Mouse (Mus musculus) kidney, embryonic 16.5 days (tissue): ENCODE results near the gene Krt27. TPM values are rescaled to one million over a fixed set of nuclear protein-coding genes. Genes with fewer than 3 reads are reported as not detected.
A peak's percentile ranks its signal among the peaks of the same experiment; 100 is the strongest.

Experiments used
- ATAC-seq: fragments of 200-750 bp; cut with Nextera tagmentation; 2 replicates; pipeline ENCODE4 v1.8.0; 2017; ENCODE audit warnings: moderate TSS enrichment; ENCODE audit not compliant: low FRiP score, low TSS enrichment
- H3K27ac ChIP-seq: fragments of 300-500 bp; sonication (generic); 2 replicates; pipeline ENCODE4 v1.5.1; 2014; ENCODE audit warnings: low read length
- H3K27me3 ChIP-seq: fragments of 300-500 bp; sonication (generic); 2 replicates; pipeline ENCODE4 v1.6.1; 2014; ENCODE audit warnings: low read length, control low read depth, mixed read lengths; ENCODE audit not compliant: insufficient read depth
- H3K36me3 ChIP-seq: fragments of 300-500 bp; sonication (generic); 2 replicates; pipeline ENCODE4 v1.6.1; 2014; ENCODE audit warnings: low read length, control low read depth, mixed read lengths; ENCODE audit not compliant: insufficient read depth
- H3K4me1 ChIP-seq: fragments of 300-500 bp; sonication (generic); 2 replicates; pipeline ENCODE4 v1.6.1; 2014; ENCODE audit warnings: low read length, control low read depth, mixed read lengths; ENCODE audit not compliant: insufficient read depth
- H3K4me2 ChIP-seq: fragments of 300-500 bp; sonication (generic); replicated peaks from 2 replicates; pipeline ENCODE4 v1.6.1; 2014; ENCODE audit warnings: low read depth, low read length
- H3K4me3 ChIP-seq: fragments of 300-500 bp; sonication (generic); 2 replicates; pipeline ENCODE4 v1.5.1; 2014; ENCODE audit warnings: mild to moderate bottlenecking, low read length
- H3K9ac ChIP-seq: fragments of 300-500 bp; sonication (generic); replicated peaks from 2 replicates; pipeline ENCODE4 v1.6.1; 2014; ENCODE audit warnings: low read length
- H3K9me3 ChIP-seq: fragments of 300-500 bp; sonication (generic); 2 replicates; pipeline ENCODE4 v1.6.1; 2016; ENCODE audit warnings: low read length, control low read depth
- WGBS: fragments of 180-500 bp; shearing (Covaris S2); extraction: QIAGEN DNeasy Blood & Tissue Kit; methylation state at CpG from one replicate; pipeline ENCODE4 v1.1.7; 2014; 5-methylcytosine and 5-hydroxymethylcytosine counted together
- polyA plus RNA-seq: library from polyadenylated mRNA; unstranded; fragments of >200 nt; fragmentation: Nextera tagmentation; extraction: Ambion mirVana; gene quantifications from 2 replicates; pipeline ENCODE4 v1.2.1, GENCODE M21; 2015

Krt27 gene
- polyA plus RNA-seq, 1 experiment from 2014 or later: not detected

DNA sequence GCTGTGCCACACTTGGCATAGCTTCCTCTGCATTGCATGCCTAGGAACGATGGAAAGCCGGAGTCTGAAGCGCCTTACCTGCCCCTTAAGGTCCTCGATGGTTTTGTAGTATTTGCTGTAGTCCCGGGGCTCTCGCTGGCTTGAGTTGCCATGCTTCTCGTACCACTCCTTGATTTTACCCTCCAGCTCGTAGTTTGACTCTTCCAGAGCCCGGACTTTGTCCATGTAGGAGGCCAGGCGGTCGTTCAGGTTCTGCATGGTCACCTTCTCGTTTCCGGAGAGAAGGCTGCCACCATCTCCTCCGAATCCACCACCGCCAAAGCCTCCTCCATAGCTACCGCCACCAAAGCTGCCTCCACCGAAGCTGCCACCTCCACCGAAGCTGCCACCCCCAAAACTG, 37.8 kb upstream of the Krt27 start:
- Histone ChIP-seq H3K36me3 (no peaks in the 10 kb centered on the region), H3K9ac (no peak overlapping the region), H3K4me3 (no peak overlapping the region), H3K27ac (no peak overlapping the region), H3K4me1 (no peaks in the 10 kb centered on the region; the same call in 1 of the 2 replicates), H3K9me3 (no peaks in the 10 kb centered on the region), H3K27me3 (no peaks in the 10 kb centered on the region), H3K4me2 (no peak overlapping the region)
- ATAC-seq: no peak
- WGBS: 89% methylated on average over 18 of the region's 18 CpGs

DNA sequence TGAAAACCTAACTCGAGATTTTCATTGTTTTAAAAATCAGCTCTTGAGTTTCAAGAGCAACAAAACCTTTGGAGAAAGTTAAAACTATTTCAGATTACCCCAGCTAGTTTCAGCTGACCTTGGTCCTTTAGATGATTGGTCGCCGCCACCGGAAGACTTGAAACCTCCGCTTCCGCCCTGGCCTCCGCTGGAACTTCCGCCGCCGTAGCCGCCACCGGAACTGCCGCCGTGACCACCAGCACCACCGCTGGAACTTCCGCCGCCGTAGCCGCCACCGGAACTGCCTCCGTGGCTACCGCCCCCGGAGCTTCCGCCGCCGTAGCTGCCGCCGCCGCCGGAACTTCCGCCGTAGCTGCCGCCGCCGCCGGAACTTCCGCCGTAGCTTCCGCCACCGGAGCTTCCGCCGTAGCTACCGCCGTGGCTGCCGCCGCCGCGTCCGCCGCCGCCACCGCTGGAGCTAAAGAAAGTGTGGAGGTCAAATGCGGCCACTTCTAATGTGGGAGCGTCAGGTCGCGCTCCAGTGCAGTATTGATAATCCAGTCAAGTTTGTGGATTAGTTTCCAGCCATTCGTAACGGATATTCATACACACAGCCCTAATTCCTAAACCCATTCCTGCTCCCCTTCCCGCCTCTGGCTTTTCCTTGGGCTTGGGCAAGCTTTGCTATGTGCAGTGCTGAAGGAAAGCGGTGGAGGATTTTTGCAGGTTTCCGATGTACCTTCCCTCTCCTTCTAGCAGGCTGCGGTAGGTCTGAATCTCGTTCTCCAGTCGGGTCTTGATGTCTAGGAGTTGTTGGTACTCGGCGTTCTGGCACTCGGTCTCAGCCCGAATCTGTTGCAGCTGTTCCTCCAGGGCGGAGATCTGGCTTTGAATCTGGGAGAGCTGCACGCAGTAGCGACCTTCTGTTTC, 35.2 kb upstream of the Krt27 start:
- H3K4me3 ChIP-seq: peak overlapping the region; percentile 74
- ATAC-seq: peak; percentile 89
- H3K4me2 ChIP-seq: peak overlapping the region; percentile 80
- H3K4me1 ChIP-seq: no peaks in the 10 kb centered on the region; the same call in 1 of the 2 replicates
- H3K27ac ChIP-seq: peak overlapping the region; percentile 100
- H3K9me3 ChIP-seq: no peaks in the 10 kb centered on the region
- no peaks in the 10 kb centered on the region for H3K36me3 ChIP-seq
- WGBS: 1% methylated on average over 71 of the region's 71 CpGs
- H3K9ac ChIP-seq: peak overlapping the region; percentile 83
- H3K27me3 ChIP-seq: peaks cover 3% of the 10 kb centered on the region; the same call in 1 of the 2 replicates

DNA sequence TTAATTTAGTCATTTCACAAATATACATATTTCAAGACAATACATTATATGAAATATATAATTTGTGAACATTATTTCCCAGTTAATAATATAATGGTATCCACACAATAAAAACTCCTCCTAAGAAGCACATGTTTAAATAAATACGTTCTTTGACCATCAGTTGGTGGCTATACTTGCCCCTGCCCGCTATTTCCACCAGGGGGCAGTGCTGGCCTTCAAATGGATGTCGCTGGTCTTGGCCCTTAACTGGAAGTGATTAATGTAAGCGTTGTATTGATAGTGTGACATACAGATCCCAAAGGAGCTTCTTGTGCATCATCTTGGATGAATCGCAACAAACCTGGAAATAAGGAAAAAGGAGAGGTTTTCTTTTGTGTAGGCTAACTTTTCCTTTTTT, 28.7 kb upstream of the Krt27 start:
- ATAC-seq: no peak
- Histone ChIP-seq H3K27ac (no peak overlapping the region), H3K9ac (no peak overlapping the region), H3K4me3 (no peak overlapping the region), H3K36me3 (no peaks in the 10 kb centered on the region), H3K4me1 (no peaks in the 10 kb centered on the region), H3K9me3 (no peaks in the 10 kb centered on the region), H3K27me3 (peaks cover 3% of the 10 kb centered on the region; the same call in 1 of the 2 replicates), H3K4me2 (no peak overlapping the region)
- 20% methylated on average over 5 of the region's 5 CpGs for WGBS

DNA sequence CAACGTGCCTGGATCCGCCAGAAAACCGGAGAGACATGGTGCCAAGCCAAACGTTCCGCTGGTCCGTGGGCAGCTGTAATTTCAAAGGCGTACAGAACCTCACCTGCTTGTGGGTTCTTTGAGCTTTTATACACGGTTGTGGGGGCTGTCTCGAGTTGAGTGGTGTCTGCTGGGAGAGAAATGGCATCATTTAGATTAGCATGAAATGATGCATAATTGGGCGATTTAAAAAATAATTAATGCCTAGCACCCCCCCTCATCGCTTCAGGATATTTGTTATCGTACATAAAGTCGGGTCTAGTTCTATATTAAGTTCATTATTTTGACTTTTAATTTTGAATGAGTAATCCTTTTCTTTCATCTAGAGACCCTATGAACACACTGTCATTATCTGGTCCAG, 23.9 kb upstream of the Krt27 start, which contains the start of gene Krt28:
Gene Krt28 (minus strand): TSS at position 101 of the 400 bp plus-strand sequence.
- WGBS: 84% methylated on average over 13 of the region's 13 CpGs
- Histone ChIP-seq H3K4me1 (no peaks in the 10 kb centered on the region), H3K27ac (no peak within 1 kb of the TSS), H3K36me3 (no peaks in the 10 kb centered on the region), H3K9ac (no peak within 1 kb of the TSS), H3K9me3 (no peaks in the 10 kb centered on the region), H3K27me3 (no peaks in the 10 kb centered on the region), H3K4me3 (no peak within 1 kb of the TSS), H3K4me2 (no peak within 1 kb of the TSS)
- no peak for ATAC-seq

DNA sequence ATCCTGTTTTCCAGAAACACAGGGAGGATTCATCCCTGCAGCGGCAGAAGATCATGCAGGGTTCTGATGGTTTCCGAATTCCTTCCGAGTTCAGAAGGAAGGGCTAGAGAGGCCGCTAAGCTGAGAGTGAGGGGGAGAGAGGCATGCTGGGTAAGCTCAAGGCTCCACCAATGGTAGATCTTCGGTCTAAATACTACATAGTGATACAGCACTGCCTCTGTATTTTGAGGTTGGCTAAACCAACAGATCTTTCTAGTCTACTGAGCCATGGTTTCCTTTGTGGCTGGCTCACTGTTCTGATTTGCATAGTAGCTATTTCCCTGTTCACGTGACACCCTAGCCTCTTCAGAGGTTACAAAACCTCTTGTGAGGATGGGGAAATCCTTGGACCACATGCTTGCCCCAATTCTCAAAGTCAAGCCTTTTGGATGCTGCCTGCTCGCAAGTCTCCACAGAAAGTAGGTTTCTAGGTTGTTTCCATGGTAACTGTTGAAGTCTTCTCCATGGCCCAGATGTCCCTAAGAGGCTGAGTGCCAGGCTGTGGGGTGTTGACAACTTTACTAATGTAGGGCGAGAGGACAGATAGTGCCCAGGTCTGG, 19.0 kb upstream of the Krt27 start:
- WGBS: 89% methylated on average over 8 of the region's 8 CpGs
- no peak overlapping the region for H3K4me2 ChIP-seq
- no peak overlapping the region for H3K4me3 ChIP-seq
- no peaks in the 10 kb centered on the region for H3K4me1 ChIP-seq
- no peak overlapping the region for H3K27ac ChIP-seq
- no peaks in the 10 kb centered on the region for H3K36me3 ChIP-seq
- H3K27me3 ChIP-seq: no peaks in the 10 kb centered on the region
- ATAC-seq: no peak
- no peaks in the 10 kb centered on the region for H3K9me3 ChIP-seq
- no peak overlapping the region for H3K9ac ChIP-seq

DNA sequence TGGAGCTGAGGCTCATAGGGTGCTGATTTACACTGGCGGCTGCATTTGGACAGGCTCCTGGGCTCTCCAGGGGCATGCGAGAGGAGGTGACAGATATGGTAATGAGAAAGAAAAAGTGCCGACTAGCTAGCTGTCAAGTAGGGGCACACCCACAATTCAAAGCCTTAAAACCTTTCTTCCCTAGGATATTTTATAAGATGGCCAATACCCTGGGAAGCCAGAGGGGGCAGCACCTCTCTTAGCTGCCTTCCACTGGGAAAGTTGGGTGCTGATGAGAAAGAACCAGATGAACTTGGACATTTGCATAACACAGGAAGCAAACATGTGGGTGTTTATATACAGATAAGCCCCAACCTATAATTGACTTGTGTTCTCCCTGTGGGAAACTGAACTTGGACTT, 18.3 kb upstream of the Krt27 start:
- no peak overlapping the region for H3K9ac ChIP-seq
- no peak overlapping the region for H3K27ac ChIP-seq
- no peaks in the 10 kb centered on the region for H3K4me1 ChIP-seq
- no peak overlapping the region for H3K4me2 ChIP-seq
- no peak overlapping the region for H3K4me3 ChIP-seq
- no peaks in the 10 kb centered on the region for H3K36me3 ChIP-seq
- ATAC-seq: no peak
- no peaks in the 10 kb centered on the region for H3K27me3 ChIP-seq
- no peaks in the 10 kb centered on the region for H3K9me3 ChIP-seq
- 9% methylated on average over 3 of the region's 3 CpGs for WGBS

DNA sequence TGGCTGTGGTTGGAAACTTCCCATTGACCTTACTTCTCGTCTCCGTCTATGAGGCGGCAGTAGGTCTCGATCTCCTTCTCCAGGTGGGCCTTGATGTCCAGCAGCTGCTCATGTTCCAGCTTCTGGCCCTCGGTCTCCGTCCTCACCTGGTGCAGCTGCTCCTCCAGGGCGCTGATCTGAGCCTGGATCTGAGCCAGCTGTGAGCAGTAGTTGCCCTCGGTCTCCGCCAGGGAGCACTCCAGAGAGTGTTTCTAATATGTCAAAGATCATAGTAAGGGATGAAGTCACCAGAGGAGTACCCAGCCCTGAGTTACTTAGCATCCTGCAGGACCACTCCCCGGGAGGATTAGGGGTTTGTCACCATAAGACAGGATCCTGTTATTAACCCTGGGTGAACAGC, 15.9 kb upstream of the Krt27 start:
- Histone ChIP-seq H3K9ac (no peak overlapping the region), H3K4me3 (no peak overlapping the region), H3K9me3 (no peaks in the 10 kb centered on the region), H3K27ac (no peak overlapping the region), H3K27me3 (no peaks in the 10 kb centered on the region), H3K4me2 (no peak overlapping the region), H3K4me1 (no peaks in the 10 kb centered on the region), H3K36me3 (no peaks in the 10 kb centered on the region)
- ATAC-seq: no peak
- 42% methylated on average over 10 of the region's 10 CpGs for WGBS

DNA sequence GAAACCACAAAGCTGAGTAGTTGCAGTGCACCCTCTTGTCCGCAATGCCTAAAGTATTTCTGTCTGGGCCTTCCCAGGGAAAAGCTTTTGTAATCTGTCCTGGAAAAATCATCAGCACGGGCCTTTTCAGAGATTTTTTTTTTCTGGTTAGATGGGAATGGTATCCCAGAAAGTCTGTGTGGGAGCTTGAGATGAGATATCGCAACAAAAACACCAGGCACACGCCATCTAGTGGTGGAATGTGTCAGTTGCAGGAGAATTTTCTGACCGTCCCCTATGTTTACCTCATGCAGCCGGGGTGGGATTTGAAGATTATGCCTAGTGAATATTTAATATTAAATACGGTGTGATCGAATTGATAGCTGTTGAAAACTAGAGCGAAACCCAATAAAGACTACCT, 13.5 kb upstream of the Krt27 start:
- 23% methylated on average over 9 of the region's 9 CpGs for WGBS
- ATAC-seq: no peak

DNA sequence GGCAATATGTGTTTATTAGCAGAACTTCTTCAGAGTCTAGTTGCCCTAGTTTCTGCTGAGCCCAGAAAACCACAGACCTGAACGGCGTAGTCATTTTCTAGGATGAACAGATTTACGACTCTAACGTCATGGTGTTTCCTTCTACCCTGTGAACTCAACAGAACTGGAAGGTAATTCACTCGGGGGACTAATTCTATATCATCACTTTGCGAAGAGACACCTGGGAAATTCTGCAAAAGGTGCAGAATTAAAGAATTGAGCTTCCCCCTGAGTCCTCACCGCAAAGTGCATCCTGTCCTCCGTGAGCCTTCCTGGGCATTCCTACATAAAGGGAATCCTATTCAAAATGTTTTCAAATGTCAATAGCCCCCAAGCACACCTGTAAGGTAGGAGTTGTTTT, 10.5 kb upstream of the Krt27 start:
- Histone ChIP-seq H3K4me2 (no peak overlapping the region), H3K9ac (no peak overlapping the region), H3K27me3 (no peaks in the 10 kb centered on the region), H3K36me3 (no peaks in the 10 kb centered on the region), H3K27ac (no peak overlapping the region), H3K4me1 (no peaks in the 10 kb centered on the region), H3K4me3 (no peak overlapping the region), H3K9me3 (no peaks in the 10 kb centered on the region)
- no peak for ATAC-seq
- 70% methylated on average over 8 of the region's 8 CpGs for WGBS

More for the DNA sequence above, 13.5 kb upstream of the Krt27 start:
- Histone ChIP-seq H3K27me3 (no peaks in the 10 kb centered on the region), H3K4me1 (no peaks in the 10 kb centered on the region), H3K4me3 (no peak overlapping the region), H3K4me2 (no peak overlapping the region), H3K36me3 (no peaks in the 10 kb centered on the region), H3K9ac (no peak overlapping the region), H3K9me3 (no peaks in the 10 kb centered on the region), H3K27ac (no peak overlapping the region)

DNA sequence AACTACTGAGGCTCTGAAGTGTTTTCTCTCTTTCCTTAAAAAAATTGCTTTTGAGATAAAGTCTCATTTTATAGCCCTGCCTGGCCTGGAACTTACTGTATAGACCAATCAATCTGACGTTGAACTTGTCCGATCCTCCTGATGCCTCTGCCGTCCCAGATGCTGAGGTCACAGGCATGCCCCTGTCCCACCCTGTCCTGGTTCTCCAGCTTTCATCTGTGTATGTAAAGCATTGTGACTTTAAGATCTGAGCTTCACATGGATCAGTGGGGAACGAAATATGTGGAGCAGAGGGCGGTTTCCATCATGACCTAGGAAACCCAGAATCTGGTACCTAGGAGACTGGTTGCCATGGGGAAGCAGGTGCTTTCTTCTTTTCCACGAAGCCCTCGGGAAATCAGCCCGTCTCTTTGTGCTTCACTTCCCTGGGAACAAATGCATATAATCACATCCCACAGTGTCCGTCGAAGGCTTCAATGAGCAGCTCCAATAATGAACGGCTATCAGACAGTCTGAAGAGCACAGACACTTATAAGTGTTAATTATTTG, 11.5 kb downstream of the Krt27 start:
- Histone ChIP-seq H3K27me3 (no peaks in the 10 kb centered on the region), H3K9me3 (no peaks in the 10 kb centered on the region), H3K4me1 (no peaks in the 10 kb centered on the region), H3K27ac (no peak overlapping the region), H3K4me2 (no peak overlapping the region), H3K4me3 (no peak overlapping the region), H3K9ac (no peak overlapping the region), H3K36me3 (no peaks in the 10 kb centered on the region)
- no peak for ATAC-seq
- WGBS: 70% methylated on average over 11 of the region's 11 CpGs
